Mouse (Mus musculus): ENCODE results near the gene Akr1b8. TPM values are rescaled to one million over a fixed set of nuclear protein-coding genes. Genes with fewer than 3 reads are reported as not detected.

The Akr1b8 gene
- 23.0 and 25.5 TPM in 2 replicates for polyA plus RNA-seq (2014; fragmentation: Nextera tagmentation; extraction: Ambion mirVana)

DNA sequence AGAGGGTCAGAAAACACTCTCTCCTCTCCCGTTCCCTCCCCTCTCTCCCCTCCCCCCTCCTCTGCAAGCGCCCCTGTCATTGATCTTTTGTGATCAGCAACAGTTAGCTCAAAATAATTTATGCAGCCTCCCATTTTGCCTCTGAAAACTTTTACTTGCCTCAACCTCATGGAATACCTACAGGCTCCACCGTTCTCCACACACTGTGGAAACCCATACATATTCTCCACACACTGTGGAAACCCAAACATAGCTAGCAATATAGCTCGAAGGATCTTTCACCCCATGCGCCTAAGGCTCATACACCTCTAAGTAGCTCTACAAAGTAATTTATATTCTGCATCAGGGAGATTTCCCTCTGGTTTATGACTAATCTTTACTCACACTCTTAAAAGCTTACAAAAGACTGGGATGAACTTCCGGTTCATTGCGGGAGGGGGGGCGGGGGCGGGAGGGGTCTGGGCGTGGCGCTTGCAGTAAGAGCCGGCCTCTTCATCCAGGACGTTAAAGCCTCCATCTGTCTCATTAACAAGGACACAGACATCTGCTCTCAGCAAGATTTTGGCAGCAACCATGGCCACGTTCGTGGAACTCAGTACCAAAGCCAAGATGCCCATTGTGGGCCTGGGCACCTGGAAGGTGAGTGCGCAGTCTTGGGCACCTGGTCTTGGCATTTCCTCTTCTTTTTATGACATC lies at the start of gene Akr1b8:
Gene Akr1b8, plus strand, starts transcription at position 462 of the 696 bp plus-strand sequence.
- peak; percentile 89 for DNase-seq (ENCODE audit: low spot score, missing footprints)
- H3K36me3 ChIP-seq (ENCODE audit: control insufficient read depth, insufficient read depth, low read length), result no peaks in the 10 kb centered on the region
- peak within 1 kb of the TSS; percentile 50 for H3K4me2 ChIP-seq
- 18% methylated on average over 16 of the region's 16 CpGs for WGBS
- H3K4me1 ChIP-seq (ENCODE audit: control insufficient read depth, insufficient read depth, low read length), result peaks cover 8% of the 10 kb centered on the region; the same call in 1 of the 2 replicates
- H3K27me3 ChIP-seq (ENCODE audit: control insufficient read depth, insufficient read depth, low read length), result no peaks in the 10 kb centered on the region
- H3K9me3 ChIP-seq (ENCODE audit: control insufficient read depth, low read length), result no peaks in the 10 kb centered on the region
- H3K9ac ChIP-seq (ENCODE audit: low read length), result peak within 1 kb of the TSS; percentile 46
- ATAC-seq (ENCODE audit: low FRiP score), result peak; percentile 58
- no peak within 1 kb of the TSS for H3K27ac ChIP-seq (ENCODE audit: low read depth, low read length)
- H3K4me3 ChIP-seq (ENCODE audit: low read depth, low read length), result peak within 1 kb of the TSS; percentile 24

DNA sequence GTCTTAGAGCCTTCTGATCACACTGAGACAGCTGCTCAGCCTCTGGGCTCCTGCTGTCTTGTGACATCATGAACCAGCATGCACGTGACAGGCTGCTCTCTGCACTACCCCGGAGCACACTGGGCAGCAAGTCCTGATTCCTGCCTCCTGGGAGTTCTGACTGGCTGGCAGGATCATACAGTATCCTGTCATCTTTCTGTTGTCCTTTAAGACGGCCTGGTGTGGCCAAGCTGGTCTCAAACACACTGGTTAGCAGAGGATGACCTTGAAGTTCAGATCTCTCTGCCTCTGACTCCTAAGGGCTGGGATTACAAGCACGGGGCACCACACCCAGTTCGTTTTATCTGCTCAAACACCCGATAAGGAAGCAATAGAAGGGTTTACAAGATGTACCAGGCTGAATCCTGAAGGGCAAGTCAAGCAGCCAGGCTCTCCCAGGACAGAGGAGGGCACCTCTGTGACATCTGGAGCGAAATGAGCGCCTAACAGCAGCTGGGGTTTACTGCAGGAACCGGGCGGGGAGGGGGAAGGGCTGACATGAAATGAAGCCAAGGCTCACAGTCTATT lies 49.2 kb upstream of the Akr1b8 start:
- Histone ChIP-seq H3K27me3 (ENCODE audit: control insufficient read depth, insufficient read depth, low read length) (no peaks in the 10 kb centered on the region), H3K4me1 (ENCODE audit: control insufficient read depth, insufficient read depth, low read length) (no peaks in the 10 kb centered on the region), H3K36me3 (ENCODE audit: control insufficient read depth, insufficient read depth, low read length) (peaks cover 3% of the 10 kb centered on the region), H3K9ac (ENCODE audit: low read length) (no peak overlapping the region), H3K4me3 (ENCODE audit: low read depth, low read length) (no peak overlapping the region), H3K27ac (ENCODE audit: low read depth, low read length) (no peak overlapping the region), H3K4me2 (no peak overlapping the region), H3K9me3 (ENCODE audit: control insufficient read depth, low read length) (no peaks in the 10 kb centered on the region)
- ATAC-seq (ENCODE audit: low FRiP score) (no peak), DNase-seq (ENCODE audit: low spot score, missing footprints) (no peak)
- 87% methylated on average over 10 of the region's 10 CpGs for WGBS

DNA sequence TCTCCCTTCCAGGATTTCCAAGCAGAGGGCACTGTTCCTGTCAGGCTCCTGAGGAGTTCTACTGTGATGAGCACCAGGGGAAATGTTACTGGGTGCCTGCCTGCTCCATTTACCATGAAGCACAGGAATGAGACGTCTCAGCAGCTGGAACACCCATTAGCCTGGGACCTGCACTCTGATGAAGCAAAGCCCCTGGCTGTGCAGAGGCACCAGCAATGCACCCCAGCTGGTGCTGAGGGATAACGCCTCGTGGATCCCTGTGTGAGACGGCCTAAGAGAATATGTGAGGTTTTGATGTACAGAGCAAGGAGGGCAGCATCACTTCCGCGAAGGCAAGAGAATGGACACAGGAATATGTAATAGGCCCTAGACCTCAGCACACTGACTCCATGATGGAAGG lies 47.1 kb upstream of the Akr1b8 start:
- Histone ChIP-seq H3K9me3 (ENCODE audit: control insufficient read depth, low read length) (no peaks in the 10 kb centered on the region), H3K4me2 (no peak overlapping the region), H3K4me3 (ENCODE audit: low read depth, low read length) (no peak overlapping the region), H3K27me3 (ENCODE audit: control insufficient read depth, insufficient read depth, low read length) (no peaks in the 10 kb centered on the region), H3K9ac (ENCODE audit: low read length) (no peak overlapping the region), H3K4me1 (ENCODE audit: control insufficient read depth, insufficient read depth, low read length) (no peaks in the 10 kb centered on the region), H3K27ac (ENCODE audit: low read depth, low read length) (no peak overlapping the region), H3K36me3 (ENCODE audit: control insufficient read depth, insufficient read depth, low read length) (peaks cover 5% of the 10 kb centered on the region)
- 91% methylated on average over 6 of the region's 6 CpGs for WGBS
- DNase-seq (ENCODE audit: low spot score, missing footprints) (no peak), ATAC-seq (ENCODE audit: low FRiP score) (no peak)

DNA sequence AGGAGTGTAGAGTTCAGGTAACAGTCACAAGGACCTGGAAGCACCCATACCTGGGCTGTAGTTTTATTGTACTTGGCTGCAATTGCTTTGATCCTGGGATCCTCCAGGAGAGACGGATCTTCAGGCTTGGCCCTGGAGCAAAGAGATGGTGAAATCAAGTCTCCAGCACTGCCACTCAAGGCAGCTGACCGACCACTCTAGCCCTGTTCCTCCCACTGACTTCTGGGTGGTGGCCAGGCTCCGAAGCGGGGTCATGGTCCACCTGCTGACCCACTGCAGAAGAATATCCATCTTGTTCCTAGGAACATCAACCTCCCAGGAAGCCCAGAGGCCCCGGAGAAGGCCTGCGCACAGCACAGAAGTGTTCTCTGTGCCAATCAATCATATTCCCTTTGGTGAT lies 44.4 kb upstream of the Akr1b8 start:
- 93% methylated on average over 6 of the region's 6 CpGs for WGBS
- peaks cover 5% of the 10 kb centered on the region for H3K36me3 ChIP-seq (ENCODE audit: control insufficient read depth, insufficient read depth, low read length)
- no peak for ATAC-seq (ENCODE audit: low FRiP score)

DNA sequence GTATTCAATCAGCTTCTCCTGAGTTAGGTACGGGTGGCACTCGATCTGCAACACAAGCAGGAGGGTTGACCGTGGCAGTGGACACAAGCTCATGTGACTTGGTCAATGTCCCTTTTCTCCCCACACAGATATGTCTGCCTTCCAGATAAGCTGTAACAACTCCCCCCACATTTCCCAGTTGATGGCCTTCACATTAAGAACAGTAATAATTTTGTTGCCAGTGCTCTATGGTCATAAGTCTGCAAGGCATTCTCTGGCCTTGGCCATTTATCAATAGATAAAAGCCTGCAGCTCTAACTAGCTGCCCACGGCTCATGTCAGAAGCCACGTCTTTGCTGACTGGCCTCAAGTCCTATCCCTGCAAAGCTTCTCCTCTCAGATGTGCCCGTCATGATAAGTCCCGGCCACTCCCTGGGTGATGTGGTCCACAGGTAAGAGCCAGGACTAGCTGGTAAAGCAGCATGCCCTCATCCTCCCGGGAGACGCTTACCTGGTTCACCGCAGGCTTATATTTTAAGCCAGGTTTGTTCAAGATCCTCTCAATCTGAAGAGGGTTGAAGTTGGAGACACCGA lies 43.8 kb upstream of the Akr1b8 start:
- 93% methylated on average over 11 of the region's 11 CpGs for WGBS
- peaks cover 5% of the 10 kb centered on the region for H3K36me3 ChIP-seq (ENCODE audit: control insufficient read depth, insufficient read depth, low read length)

More for the DNA sequence above, 44.4 kb upstream of the Akr1b8 start:
- Histone ChIP-seq H3K4me2 (no peak overlapping the region), H3K4me3 (ENCODE audit: low read depth, low read length) (no peak overlapping the region), H3K27me3 (ENCODE audit: control insufficient read depth, insufficient read depth, low read length) (no peaks in the 10 kb centered on the region), H3K9me3 (ENCODE audit: control insufficient read depth, low read length) (no peaks in the 10 kb centered on the region), H3K9ac (ENCODE audit: low read length) (no peak overlapping the region), H3K4me1 (ENCODE audit: control insufficient read depth, insufficient read depth, low read length) (no peaks in the 10 kb centered on the region), H3K27ac (ENCODE audit: low read depth, low read length) (no peak overlapping the region)
- DNase-seq (ENCODE audit: low spot score, missing footprints), result no peak

DNA sequence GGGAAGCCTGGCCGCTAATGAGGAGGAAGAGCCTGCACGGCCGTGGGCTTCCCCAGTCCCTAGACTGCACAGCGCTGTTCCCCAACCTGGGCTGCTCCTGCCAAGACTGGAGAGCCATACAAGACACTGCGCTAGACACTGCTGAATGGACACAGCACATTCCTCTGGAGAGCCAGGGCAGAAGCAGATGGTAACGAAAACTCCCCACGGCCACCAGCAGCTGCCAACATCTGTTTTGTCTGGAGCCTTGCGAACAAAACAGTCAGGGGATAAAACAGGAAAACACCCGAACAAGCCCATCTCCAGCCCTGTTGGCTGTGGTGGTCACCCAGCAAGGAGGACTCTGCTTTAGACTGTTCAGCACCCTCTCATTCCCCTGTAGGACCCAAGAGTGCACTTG lies 40.5 kb upstream of the Akr1b8 start:
- Histone ChIP-seq H3K27me3 (ENCODE audit: control insufficient read depth, insufficient read depth, low read length) (no peaks in the 10 kb centered on the region), H3K9ac (ENCODE audit: low read length) (no peak overlapping the region), H3K4me1 (ENCODE audit: control insufficient read depth, insufficient read depth, low read length) (peaks cover 9% of the 10 kb centered on the region), H3K4me3 (ENCODE audit: low read depth, low read length) (no peak overlapping the region), H3K36me3 (ENCODE audit: control insufficient read depth, insufficient read depth, low read length) (peaks cover 2% of the 10 kb centered on the region; the same call in 1 of the 2 replicates), H3K4me2 (no peak overlapping the region), H3K9me3 (ENCODE audit: control insufficient read depth, low read length) (no peaks in the 10 kb centered on the region), H3K27ac (ENCODE audit: low read depth, low read length) (no peak overlapping the region)
- 88% methylated on average over 9 of the region's 9 CpGs for WGBS
- DNase-seq (ENCODE audit: low spot score, missing footprints) (no peak), ATAC-seq (ENCODE audit: low FRiP score) (no peak)

More for the DNA sequence above, 43.8 kb upstream of the Akr1b8 start:
- Histone ChIP-seq H3K27ac (ENCODE audit: low read depth, low read length) (no peak overlapping the region), H3K9ac (ENCODE audit: low read length) (no peak overlapping the region), H3K9me3 (ENCODE audit: control insufficient read depth, low read length) (no peaks in the 10 kb centered on the region), H3K4me3 (ENCODE audit: low read depth, low read length) (no peak overlapping the region), H3K4me1 (ENCODE audit: control insufficient read depth, insufficient read depth, low read length) (no peaks in the 10 kb centered on the region), H3K4me2 (no peak overlapping the region), H3K27me3 (ENCODE audit: control insufficient read depth, insufficient read depth, low read length) (no peaks in the 10 kb centered on the region)
- ATAC-seq (ENCODE audit: low FRiP score) (no peak), DNase-seq (ENCODE audit: low spot score, missing footprints) (no peak)

DNA sequence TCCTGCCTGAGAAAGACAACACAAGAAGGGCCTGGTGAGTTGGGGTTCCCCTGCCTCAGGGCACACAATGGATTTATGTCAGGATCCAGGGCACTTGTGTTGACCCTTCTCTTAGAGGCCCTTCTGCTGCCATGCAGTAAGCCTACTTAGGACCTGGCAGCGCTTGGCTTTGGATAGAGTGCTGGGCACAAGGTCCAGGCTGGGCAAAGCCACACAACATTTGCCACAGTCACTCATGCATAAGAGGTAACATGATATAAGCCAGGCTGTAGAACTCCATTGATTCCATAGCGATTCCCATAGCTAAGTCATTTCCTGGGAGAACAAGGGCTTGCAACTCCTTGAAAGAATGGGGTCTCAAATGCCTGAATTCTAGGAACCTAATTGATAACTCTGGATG lies 40.0 kb upstream of the Akr1b8 start:
- H3K4me3 ChIP-seq (ENCODE audit: low read depth, low read length), result no peak overlapping the region
- no peaks in the 10 kb centered on the region for H3K9me3 ChIP-seq (ENCODE audit: control insufficient read depth, low read length)
- 93% methylated on average over 2 of the region's 2 CpGs for WGBS
- peaks cover 2% of the 10 kb centered on the region; the same call in 1 of the 2 replicates for H3K36me3 ChIP-seq (ENCODE audit: control insufficient read depth, insufficient read depth, low read length)
- H3K27me3 ChIP-seq (ENCODE audit: control insufficient read depth, insufficient read depth, low read length), result no peaks in the 10 kb centered on the region
- H3K9ac ChIP-seq (ENCODE audit: low read length), result no peak overlapping the region
- no peak overlapping the region for H3K4me2 ChIP-seq
- DNase-seq (ENCODE audit: low spot score, missing footprints), result no peak
- no peak for ATAC-seq (ENCODE audit: low FRiP score)
- no peak overlapping the region for H3K27ac ChIP-seq (ENCODE audit: low read depth, low read length)
- H3K4me1 ChIP-seq (ENCODE audit: control insufficient read depth, insufficient read depth, low read length), result peaks cover 9% of the 10 kb centered on the region

DNA sequence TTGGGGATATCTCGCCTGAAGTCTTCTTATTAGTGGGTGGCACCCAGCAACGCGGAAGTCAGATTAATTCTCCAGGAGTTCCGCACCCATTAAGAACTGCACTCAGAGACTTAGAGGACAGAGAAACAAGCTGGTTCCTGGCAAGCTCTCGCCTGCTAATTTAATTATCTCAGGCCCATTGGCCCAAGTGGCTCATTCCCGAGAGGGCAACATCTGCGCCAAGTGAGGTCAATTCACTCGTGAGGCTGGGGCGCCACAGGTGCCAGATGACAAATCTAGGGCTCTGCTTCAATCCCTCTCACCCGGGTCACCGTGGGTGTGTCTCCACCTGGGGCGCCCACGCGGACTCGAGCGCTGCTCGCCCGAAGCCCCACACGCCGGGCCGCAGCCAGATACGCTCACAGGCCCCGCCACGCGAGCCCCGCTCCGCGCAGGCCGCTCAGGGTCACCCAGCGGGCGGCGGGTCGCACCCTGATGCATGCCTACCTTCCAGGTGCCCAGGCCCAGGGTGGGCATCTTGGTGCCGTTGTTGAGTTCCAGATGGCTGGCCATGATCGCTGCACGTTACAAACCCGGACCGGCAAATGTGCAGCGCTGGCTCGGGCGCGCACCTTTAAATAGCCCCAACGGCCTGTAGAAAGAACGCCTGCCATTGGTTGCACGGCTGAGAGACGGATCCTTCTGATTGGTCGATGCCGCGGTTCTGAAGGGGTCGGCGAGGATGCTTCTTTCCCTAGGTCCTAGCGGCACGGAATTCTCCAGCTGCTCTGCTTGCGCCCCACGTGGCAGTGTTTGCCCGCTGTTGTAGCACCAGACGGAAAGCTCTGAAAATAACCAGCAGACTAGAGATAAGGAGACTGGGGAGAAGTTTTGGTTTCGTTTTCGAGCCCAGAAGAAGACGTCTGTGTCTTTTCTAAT lies 36.8 kb upstream of the Akr1b8 start, which contains the start of gene Akr1b3:
Gene Akr1b3, minus strand, starts transcription at position 625 of the 918 bp plus-strand sequence.
- Histone ChIP-seq H3K27me3 (ENCODE audit: control insufficient read depth, insufficient read depth, low read length) (no peaks in the 10 kb centered on the region), H3K36me3 (ENCODE audit: control insufficient read depth, insufficient read depth, low read length) (no peaks in the 10 kb centered on the region), H3K4me1 (ENCODE audit: control insufficient read depth, insufficient read depth, low read length) (peaks cover 9% of the 10 kb centered on the region), H3K9ac (ENCODE audit: low read length) (peak within 1 kb of the TSS; percentile 76), H3K9me3 (ENCODE audit: control insufficient read depth, low read length) (no peaks in the 10 kb centered on the region), H3K27ac (ENCODE audit: low read depth, low read length) (no peak within 1 kb of the TSS), H3K4me2 (peak within 1 kb of the TSS; percentile 87), H3K4me3 (ENCODE audit: low read depth, low read length) (peak within 1 kb of the TSS; percentile 69)
- ATAC-seq (ENCODE audit: low FRiP score) (peak; percentile 99), DNase-seq (ENCODE audit: low spot score, missing footprints) (peak; percentile 97)
- 1% methylated on average over 60 of the region's 60 CpGs for WGBS
